ENCODE assay signal across 12 mouse cellular contexts in the genomic region with DNA sequence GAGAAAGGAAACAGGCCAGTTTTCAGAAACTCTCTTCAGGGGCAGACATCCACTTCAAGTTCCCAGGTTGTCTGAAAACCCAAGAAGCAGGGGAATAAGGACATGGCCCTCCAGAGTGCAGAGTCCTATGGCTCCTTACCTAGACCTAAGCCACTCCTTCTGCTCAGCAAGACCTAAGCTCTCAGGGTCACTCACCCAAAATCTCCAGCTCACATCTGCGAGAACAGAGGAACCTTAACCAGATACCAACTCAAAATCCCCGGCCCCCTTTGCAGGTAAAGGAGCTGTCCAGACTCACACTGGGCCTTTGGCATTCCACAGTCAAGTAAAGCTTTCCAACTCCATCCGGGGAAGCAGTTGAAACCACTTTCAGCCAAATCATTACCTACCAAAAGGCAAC. TPM values are rescaled to one million over a fixed set of nuclear protein-coding genes. Genes with fewer than 3 reads are reported as not detected.
DNase-seq lines count a peak whose midpoint lies in the region; ATAC-seq and TF ChIP-seq lines count a peak whose summit lies in the region.
"Had no signal": no experiment of that assay in that cellular context is flagged by ENCODE, and none has a peak within 500 bp of the region (broad histone marks: within the 10 kb centered on the region; RNA-seq: fewer than 3 reads in every experiment).

No protein-coding gene starts in this region.

- DNase-seq in hindbrain, embryonic 11.5 days (ENCODE audit: low spot score), result no peak
- DNase-seq in thymus, adult 2 months, result no peak
- DNase-seq in thymus, postnatal 25 days, result no peak
- DNase-seq in right cerebral cortex, postnatal 36 days (ENCODE audit: low spot score in 2 of 2), result no peak
- DNase-seq in right cerebral cortex, postnatal 10 days (ENCODE audit: low spot score in 2 of 2), result no peak
- DNase-seq: adrenal gland, postnatal 36 days; cerebellum, adult 9-11 months; kidney, adult 8-10 months had no signal

- no peak overlapping the region for H3K27ac ChIP-seq in hindbrain, embryonic 12.5 days
- H3K27ac ChIP-seq in hindbrain, embryonic 11.5 days (ENCODE audit: low read depth, low read length), result no peak overlapping the region
- peak overlapping the region; percentile 19; the same call in 1 of the 2 replicates for H3K27ac ChIP-seq in thymus, adult 2 months (ENCODE audit: control insufficient read depth, insufficient read depth, low read length)
- no peak overlapping the region for H3K27ac ChIP-seq in hindbrain, embryonic 15.5 days (replicated peaks)
- H3K27ac ChIP-seq in stomach, embryonic 15.5 days, result no peak overlapping the region; the same call in 1 of the 2 replicates
- H3K27ac ChIP-seq: limb, embryonic 15.5 days had no signal

- H3K36me3 ChIP-seq in hindbrain, embryonic 12.5 days, result no peaks in the 10 kb centered on the region
- H3K36me3 ChIP-seq in hindbrain, embryonic 11.5 days (ENCODE audit: control insufficient read depth, insufficient read depth, low read length), result no peaks in the 10 kb centered on the region
- no peaks in the 10 kb centered on the region for H3K36me3 ChIP-seq in thymus, adult 2 months (ENCODE audit: control insufficient read depth, insufficient read depth, low read length)
- no peaks in the 10 kb centered on the region for H3K36me3 ChIP-seq in hindbrain, embryonic 15.5 days
- H3K36me3 ChIP-seq in stomach, embryonic 15.5 days, result no peaks in the 10 kb centered on the region
- H3K36me3 ChIP-seq: limb, embryonic 15.5 days had no signal

- no peak for TF ChIP-seq POLR2A in thymus, adult 2 months (IDR thresholded peaks at IDR 0.05; ENCODE audit: control insufficient read depth, extremely low read depth, insufficient read depth, low read length, poor library complexity)

- 57% methylated on average over 3 of the region's 3 CpGs for WGBS in hindbrain, embryonic 12.5 days
- WGBS in hindbrain, embryonic 11.5 days, result 46% methylated on average over 3 of the region's 3 CpGs
- 27% methylated on average over 3 of the region's 3 CpGs for WGBS in thymus, adult 2 months
- WGBS in hindbrain, embryonic 15.5 days, result 57% methylated on average over 3 of the region's 3 CpGs
- WGBS in stomach, embryonic 15.5 days, result 61% methylated on average over 3 of the region's 3 CpGs

- no peaks in the 10 kb centered on the region for H3K9me3 ChIP-seq in hindbrain, embryonic 12.5 days (replicated peaks)
- no peaks in the 10 kb centered on the region for H3K9me3 ChIP-seq in hindbrain, embryonic 11.5 days (ENCODE audit: control insufficient read depth, low read length)
- no peaks in the 10 kb centered on the region for H3K9me3 ChIP-seq in hindbrain, embryonic 15.5 days
- H3K9me3 ChIP-seq in stomach, embryonic 15.5 days, result no peaks in the 10 kb centered on the region
- H3K9me3 ChIP-seq: limb, embryonic 15.5 days had no signal

- H3K9ac ChIP-seq in hindbrain, embryonic 12.5 days, result no peak overlapping the region
- H3K9ac ChIP-seq in hindbrain, embryonic 11.5 days (ENCODE audit: low read depth, low read length), result no peak overlapping the region
- no peak overlapping the region for H3K9ac ChIP-seq in hindbrain, embryonic 15.5 days
- no peak overlapping the region for H3K9ac ChIP-seq in stomach, embryonic 15.5 days
- H3K9ac ChIP-seq: limb, embryonic 15.5 days had no signal

- no peak for ATAC-seq in hindbrain, embryonic 12.5 days (ENCODE audit: low FRiP score)
- ATAC-seq in hindbrain, embryonic 11.5 days (ENCODE audit: low FRiP score), result no peak
- ATAC-seq in hindbrain, embryonic 15.5 days (ENCODE audit: low FRiP score, low read depth), result no peak
- no peak for ATAC-seq in stomach, embryonic 15.5 days (ENCODE audit: insufficient read depth, low FRiP score, low read depth)

- peaks cover 14% of the 10 kb centered on the region for H3K27me3 ChIP-seq in hindbrain, embryonic 12.5 days
- H3K27me3 ChIP-seq in hindbrain, embryonic 11.5 days (ENCODE audit: control insufficient read depth, insufficient read depth, low read length), result peaks cover 6% of the 10 kb centered on the region; the same call in 1 of the 2 replicates
- H3K27me3 ChIP-seq in thymus, adult 2 months (ENCODE audit: control insufficient read depth, insufficient read depth, low read length), result no peaks in the 10 kb centered on the region
- peaks cover 4% of the 10 kb centered on the region; the same call in 1 of the 2 replicates for H3K27me3 ChIP-seq in hindbrain, embryonic 15.5 days
- no peaks in the 10 kb centered on the region for H3K27me3 ChIP-seq in stomach, embryonic 15.5 days (replicated peaks)

- no peak for TF ChIP-seq CTCF in thymus, adult 2 months (IDR thresholded peaks at IDR 0.05; ENCODE audit: borderline replicate concordance, control insufficient read depth, extremely low read depth, insufficient read depth, low read length, poor library complexity)

- no peak overlapping the region for H3K4me3 ChIP-seq in hindbrain, embryonic 12.5 days
- H3K4me3 ChIP-seq in hindbrain, embryonic 11.5 days (ENCODE audit: low read depth, low read length), result no peak overlapping the region
- H3K4me3 ChIP-seq in thymus, adult 2 months (ENCODE audit: control insufficient read depth, insufficient read depth, low read length), result peak overlapping the region; percentile 19; the same call in 1 of the 2 replicates
- H3K4me3 ChIP-seq in hindbrain, embryonic 15.5 days, result no peak overlapping the region
- H3K4me3 ChIP-seq in stomach, embryonic 15.5 days (replicated peaks), result 0 out of 2 replicates have a peak overlapping the region, but pooled peaks have one; percentile 2
- H3K4me3 ChIP-seq: limb, embryonic 15.5 days had no signal

- peaks cover 35% of the 10 kb centered on the region for H3K4me1 ChIP-seq in hindbrain, embryonic 12.5 days
- 0 out of 2 replicates have a peak, but pooled peaks cover 6% of the 10 kb centered on the region for H3K4me1 ChIP-seq in hindbrain, embryonic 11.5 days (replicated peaks; ENCODE audit: control insufficient read depth, insufficient read depth, low read length)
- peaks cover 19% of the 10 kb centered on the region for H3K4me1 ChIP-seq in thymus, adult 2 months (replicated peaks; ENCODE audit: control insufficient read depth, insufficient read depth, low read length)
- H3K4me1 ChIP-seq in hindbrain, embryonic 15.5 days (replicated peaks), result peaks cover 38% of the 10 kb centered on the region
- H3K4me1 ChIP-seq in stomach, embryonic 15.5 days, result peaks cover 15% of the 10 kb centered on the region

- peak overlapping the region; percentile 91; the same call in 1 of the 2 replicates for H3K4me2 ChIP-seq in hindbrain, embryonic 12.5 days (replicated peaks)
- H3K4me2 ChIP-seq in hindbrain, embryonic 11.5 days (replicated peaks; ENCODE audit: low read depth, low read length), result no peak overlapping the region; the same call in 1 of the 2 replicates
- peak overlapping the region; percentile 97; the same call in 1 of the 2 replicates for H3K4me2 ChIP-seq in hindbrain, embryonic 15.5 days
- 0 out of 2 replicates have a peak overlapping the region, but pooled peaks have one; percentile 25 for H3K4me2 ChIP-seq in stomach, embryonic 15.5 days
- H3K4me2 ChIP-seq: limb, embryonic 15.5 days had no signal

RNA-seq across cellular contexts. Expression of a gene that starts 3.3 kb away (rescaled TPM):
- polyA plus RNA-seq in hindbrain, embryonic 12.5 days (2016; fragmentation: Nextera tagmentation; extraction: Ambion mirVana), result 114 and 117 TPM in 2 replicates
- 103 and 107 TPM in 2 replicates for polyA plus RNA-seq in hindbrain, embryonic 11.5 days (2014; fragmentation: Nextera tagmentation; extraction: Ambion mirVana)
- 164 and 205 TPM in 2 replicates for polyA plus RNA-seq in thymus, adult 2 months (2012; rRNA removed)
- polyA plus RNA-seq in hindbrain, embryonic 15.5 days (2015; fragmentation: Nextera tagmentation; extraction: Ambion mirVana), result 101 and 106 TPM in 2 replicates
- 73.5 and 81.0 TPM in 2 replicates for polyA plus RNA-seq in stomach, embryonic 15.5 days (2015; fragmentation: Nextera tagmentation; extraction: Ambion mirVana)

Comparison
In these comparisons a context has a peak if more than half of its experiments do, and no peak if none do; other contexts are left out.
1. H3K4me3 ChIP-seq: peak in thymus, adult 2 months (single experiment) and stomach, embryonic 15.5 days (single experiment); none in hindbrain, embryonic 12.5 days (single experiment), hindbrain, embryonic 11.5 days (single experiment) and hindbrain, embryonic 15.5 days (single experiment).